Mouse (Mus musculus) left cerebral cortex, adult 8-10 months (tissue): ENCODE measurements around the gene Gm10563. TPM values are rescaled to one million over a fixed set of nuclear protein-coding genes. Genes with fewer than 3 reads are reported as not detected.

Experiments used
- DNase-seq, 2 experiments: peaks; one replicate each; pipeline ENCODE4 v3.0.0; 2022; ENCODE audit warnings: low spot score in 2 of 2
- total RNA-seq, 4 experiments: library from RNA; stranded (reverse); gene quantifications; 2 replicates each; pipeline ENCODE4 v1.2.4; 2022

The Gm10563 gene
- total RNA-seq, 4 experiments from 2014 or later = not detected

- DNase-seq = no peak
Measured at GRCm38 (mm10) chr4:155566555-155566954, 78.7 kb downstream of the Gm10563 start.

Other genes with a start within 250 kb of the Gm10563 start
- 10 to 100 TPM; 75.3 to 88.7 (median 81.9) TPM for gene Gabrd, start 247.3 kb downstream of the Gm10563 start, total RNA-seq
- gene Cfap74, start 236.2 kb downstream of the Gm10563 start, total RNA-seq = 10 to 100 TPM; 13.3 to 18.2 (median 15.7) TPM
- 1 to 10 TPM in 3 of 4 experiments, under 1 TPM in 1; 0.41 to 2.0 (median 1.7) TPM for gene Tmem52, start 176.3 kb downstream of the Gm10563 start, total RNA-seq
- 100 to 1,000 TPM; 790 to 898 (median 858) TPM for gene Gnb1, start 154.0 kb downstream of the Gm10563 start, total RNA-seq
- 10 to 100 TPM; 43.2 to 55.5 (median 52.6) TPM for gene Nadk, start 83.0 kb downstream of the Gm10563 start, total RNA-seq
- 10 to 100 TPM; 42.9 to 50.6 (median 43.8) TPM for gene Slc35e2, start 44.0 kb downstream of the Gm10563 start, total RNA-seq
- gene Cdk11b, start 20.6 kb downstream of the Gm10563 start, total RNA-seq = 10 to 100 TPM; 40.1 to 55.0 (median 47.1) TPM
- gene Mmp23, start 8.0 kb upstream of the Gm10563 start, total RNA-seq = 1 to 10 TPM in 3 of 4 experiments, under 1 TPM in 1; 0.99 to 2.8 (median 2.1) TPM
- 100 to 1,000 TPM; 108 to 124 (median 117) TPM for gene Mib2, start 23.8 kb upstream of the Gm10563 start, total RNA-seq
- 10 to 100 TPM; 31.6 to 37.7 (median 34.7) TPM for gene Fndc10, start 48.9 kb upstream of the Gm10563 start, total RNA-seq
- 100 to 1,000 TPM in 2 of 4 experiments, 10 to 100 TPM in 2; 91.0 to 111 (median 98.8) TPM for gene Ssu72, start 59.4 kb upstream of the Gm10563 start, total RNA-seq
- gene Tmem240, start 89.4 kb upstream of the Gm10563 start, total RNA-seq = 10 to 100 TPM; 43.9 to 53.3 (median 48.9) TPM
- gene Atad3a, start 115.7 kb upstream of the Gm10563 start, total RNA-seq = 10 to 100 TPM; 41.3 to 55.7 (median 51.1) TPM
- gene Vwa1, start 129.3 kb upstream of the Gm10563 start, total RNA-seq = 10 to 100 TPM; 14.0 to 14.9 (median 14.4) TPM
- 10 to 100 TPM; 35.4 to 43.6 (median 36.6) TPM for gene Tmem88b, start 140.5 kb upstream of the Gm10563 start, total RNA-seq
- gene Ankrd65, start 145.0 kb upstream of the Gm10563 start, total RNA-seq = under 1 TPM in 1 of 4 experiments, not detected in 3; 0.35 TPM
- 10 to 100 TPM; 75.3 to 87.1 (median 84.7) TPM for gene Mrpl20, start 157.5 kb upstream of the Gm10563 start, total RNA-seq
- gene Ccnl2, start 167.1 kb upstream of the Gm10563 start, total RNA-seq = 10 to 100 TPM; 54.7 to 60.9 (median 57.6) TPM
- gene Aurkaip1, start 185.9 kb upstream of the Gm10563 start, total RNA-seq = 100 to 1,000 TPM; 101 to 109 (median 102) TPM
- gene Mxra8, start 194.3 kb upstream of the Gm10563 start, total RNA-seq = 10 to 100 TPM in 1 of 4 experiments, 1 to 10 TPM in 3; 8.9 to 10.3 (median 9.3) TPM
- 10 to 100 TPM; 81.1 to 86.5 (median 81.4) TPM for gene Dvl1, start 202.0 kb upstream of the Gm10563 start, total RNA-seq
- gene Tas1r3, start 218.0 kb upstream of the Gm10563 start, total RNA-seq = under 1 TPM in 2 of 4 experiments, not detected in 2; 0.30 to 0.39 TPM
- 10 to 100 TPM; 30.1 to 48.4 (median 33.7) TPM for gene Cptp, start 224.0 kb upstream of the Gm10563 start, total RNA-seq
- gene Ints11, start 224.1 kb upstream of the Gm10563 start, total RNA-seq = 10 to 100 TPM; 26.8 to 32.6 (median 30.0) TPM
- 10 to 100 TPM; 49.0 to 65.6 (median 58.5) TPM for gene Pusl1, start 246.4 kb upstream of the Gm10563 start, total RNA-seq
- 100 to 1,000 TPM; 108 to 128 (median 122) TPM for gene Acap3, start 246.4 kb upstream of the Gm10563 start, total RNA-seq